Mouse (Mus musculus): ENCODE data around the gene Gm20388. TPM values are rescaled to one million over a fixed set of nuclear protein-coding genes. Genes with fewer than 3 reads are reported as not detected.

Gene Gm20388
- polyA plus RNA-seq, 1 experiment: 18.7 TPM

DNA sequence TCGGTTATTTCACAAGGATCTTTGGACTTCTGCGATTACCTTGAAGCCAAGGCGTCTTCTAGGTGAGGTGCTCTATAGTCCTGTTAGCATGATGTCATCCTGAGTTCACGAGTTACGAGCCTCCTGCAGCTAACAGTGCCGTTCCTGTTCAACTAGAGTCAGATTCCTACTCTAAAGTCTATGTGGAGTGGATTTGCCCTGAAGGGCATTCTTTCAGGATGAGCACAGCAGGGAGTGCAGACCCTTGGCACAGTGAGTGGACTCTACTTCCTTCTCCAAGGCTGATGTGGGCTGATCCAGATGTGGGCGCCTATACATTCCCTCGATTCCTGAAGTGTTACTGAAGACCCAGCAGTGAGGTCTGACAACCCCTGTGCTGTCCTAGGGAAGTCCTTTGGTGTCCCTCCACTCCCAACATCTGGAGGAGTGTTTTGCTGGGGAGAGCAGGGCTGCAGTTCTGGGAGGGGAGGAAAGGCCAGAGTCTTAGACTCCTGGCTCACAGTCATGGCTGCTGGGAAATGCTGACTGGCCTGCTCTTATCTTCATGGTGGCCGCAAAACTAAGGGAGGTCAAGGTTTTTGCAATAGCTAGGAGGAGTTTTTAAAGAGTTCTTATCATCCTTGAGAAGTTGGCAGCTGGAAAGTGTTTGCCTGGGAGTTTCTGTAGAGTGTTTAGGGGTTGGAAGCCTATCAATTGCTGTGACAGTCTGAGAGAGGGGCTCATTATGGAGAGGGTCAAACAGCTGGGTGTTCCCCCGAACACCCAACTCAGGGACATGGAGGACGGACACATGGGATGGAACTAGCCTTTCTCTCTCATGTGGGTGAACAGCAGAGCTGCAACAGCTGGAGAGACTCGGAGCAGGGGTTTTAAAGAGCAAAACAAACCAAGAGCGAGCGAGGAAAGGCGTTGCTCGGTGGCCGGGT is 3737.9 kb downstream of the Gm20388 start:
- TF ChIP-seq CTCF (IDR thresholded peaks at IDR 0.05; ENCODE audit: borderline replicate concordance, insufficient read depth, low read depth, low read length) (no peak), POLR2A (IDR thresholded peaks at IDR 0.05; ENCODE audit: borderline replicate concordance, insufficient read depth, low read length) (no peak)
- H3K27ac ChIP-seq (ENCODE audit: insufficient read depth, low read length): no peak overlapping the region
- H3K4me3 ChIP-seq (replicated peaks; ENCODE audit: insufficient read depth, low read depth, low read length): no peak overlapping the region
- H3K4me1 ChIP-seq (ENCODE audit: control insufficient read depth, insufficient read depth, low read length): peaks cover 4% of the 10 kb centered on the region; the same call in 1 of the 2 replicates
- H3K27me3 ChIP-seq (ENCODE audit: control insufficient read depth, insufficient read depth, low read length): no peaks in the 10 kb centered on the region
- 84% methylated on average over 17 of the region's 17 CpGs for WGBS
- DNase-seq: no peak

GRCm38 (mm10) chr8:123649483-123649882 is 3738.8 kb downstream of the Gm20388 start:
- Histone ChIP-seq H3K4me1 (ENCODE audit: control insufficient read depth, insufficient read depth, low read length) (peaks cover 4% of the 10 kb centered on the region; the same call in 1 of the 2 replicates), H3K27me3 (ENCODE audit: control insufficient read depth, insufficient read depth, low read length) (no peaks in the 10 kb centered on the region), H3K4me3 (replicated peaks; ENCODE audit: insufficient read depth, low read depth, low read length) (no peak overlapping the region), H3K27ac (ENCODE audit: insufficient read depth, low read length) (no peak overlapping the region)
- no peak for TF ChIP-seq POLR2A (IDR thresholded peaks at IDR 0.05; ENCODE audit: borderline replicate concordance, insufficient read depth, low read length)
- TF ChIP-seq CTCF (IDR thresholded peaks at IDR 0.05; ENCODE audit: borderline replicate concordance, insufficient read depth, low read depth, low read length): no peak
- DNase-seq: no peak
- WGBS: 95% methylated on average over 12 of the region's 12 CpGs

DNA sequence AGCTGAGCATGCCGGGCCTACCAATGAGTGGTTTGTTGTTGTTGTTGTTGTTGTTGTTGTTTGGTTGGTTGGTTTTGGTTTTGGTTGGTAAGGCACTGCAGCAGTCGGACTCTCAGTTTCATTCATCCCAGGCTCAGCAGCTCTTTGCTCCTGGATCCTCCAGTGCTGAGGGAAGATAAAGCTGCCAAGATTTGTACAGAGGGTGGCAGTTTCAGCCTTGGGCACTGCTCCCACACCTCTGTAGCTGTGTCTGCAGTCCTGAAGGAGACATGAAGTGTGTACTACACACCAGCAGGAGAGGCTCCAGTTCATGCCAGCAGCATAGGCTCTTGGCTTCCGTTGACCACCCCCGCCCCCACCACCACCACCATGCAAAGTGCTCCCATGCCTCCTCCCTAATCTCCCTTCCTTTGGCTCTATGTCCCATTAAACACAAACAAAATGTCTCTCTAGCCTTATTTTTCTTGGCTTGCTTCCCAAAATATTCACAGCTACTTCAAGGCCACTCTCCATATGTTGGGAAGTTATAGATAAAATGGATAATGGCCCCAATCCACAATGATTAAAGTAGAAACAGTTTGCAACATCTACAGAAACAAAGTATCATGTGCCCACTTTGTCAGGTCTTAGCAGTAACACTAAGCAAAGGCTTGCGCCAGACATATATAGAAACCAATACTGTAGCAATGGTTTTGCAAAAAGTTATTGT is 3740.9 kb downstream of the Gm20388 start:
- 74% methylated on average over 5 of the region's 5 CpGs for whole genome bisulfite sequencing
- H3K27me3 ChIP-seq (ENCODE audit: control insufficient read depth, insufficient read depth, low read length): no peaks in the 10 kb centered on the region
- DNase-seq: no peak
- no peaks in the 10 kb centered on the region for H3K4me1 ChIP-seq (ENCODE audit: control insufficient read depth, insufficient read depth, low read length)
- H3K4me3 ChIP-seq (replicated peaks; ENCODE audit: insufficient read depth, low read depth, low read length): no peak overlapping the region
- H3K27ac ChIP-seq (ENCODE audit: insufficient read depth, low read length): no peak overlapping the region
- TF ChIP-seq CTCF (IDR thresholded peaks at IDR 0.05; ENCODE audit: borderline replicate concordance, insufficient read depth, low read depth, low read length) (no peak), POLR2A (IDR thresholded peaks at IDR 0.05; ENCODE audit: borderline replicate concordance, insufficient read depth, low read length) (no peak)

DNA sequence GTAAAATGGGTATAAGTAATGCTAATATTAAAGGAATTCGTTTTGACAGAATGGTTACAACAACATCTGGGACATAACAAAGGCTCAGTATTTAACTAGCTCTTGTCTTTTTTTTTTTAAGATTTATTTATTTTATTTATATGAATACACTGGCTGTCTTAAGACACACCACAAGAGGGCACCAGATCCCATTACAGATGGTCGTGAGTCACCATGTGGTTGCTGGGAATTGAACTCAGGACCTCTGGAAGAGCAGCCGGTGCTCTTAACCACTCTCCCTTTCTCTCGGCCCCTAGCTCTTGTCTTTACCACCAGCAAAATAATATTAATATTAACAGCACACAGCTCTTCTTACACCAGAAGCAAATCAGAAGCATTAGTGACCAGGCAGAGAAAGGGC is 3742.0 kb downstream of the Gm20388 start:
- Histone ChIP-seq H3K4me3 (replicated peaks; ENCODE audit: insufficient read depth, low read depth, low read length) (no peak overlapping the region), H3K27ac (ENCODE audit: insufficient read depth, low read length) (no peak overlapping the region), H3K27me3 (ENCODE audit: control insufficient read depth, insufficient read depth, low read length) (no peaks in the 10 kb centered on the region), H3K4me1 (ENCODE audit: control insufficient read depth, insufficient read depth, low read length) (no peaks in the 10 kb centered on the region)
- no peak for TF ChIP-seq POLR2A (IDR thresholded peaks at IDR 0.05; ENCODE audit: borderline replicate concordance, insufficient read depth, low read length)
- TF ChIP-seq CTCF (IDR thresholded peaks at IDR 0.05; ENCODE audit: borderline replicate concordance, insufficient read depth, low read depth, low read length): no peak
- 71% methylated on average over 4 of the region's 4 CpGs for WGBS
- peak in 1 of 2 experiments; percentile 26 for DNase-seq

- H3K4me3 ChIP-seq (replicated peaks; ENCODE audit: insufficient read depth, low read depth, low read length): peak within 1 kb of the TSS; percentile 73
- H3K4me1 ChIP-seq (ENCODE audit: control insufficient read depth, insufficient read depth, low read length): no peaks in the 10 kb centered on the region
- H3K27me3 ChIP-seq (ENCODE audit: control insufficient read depth, insufficient read depth, low read length): no peaks in the 10 kb centered on the region
- peak; percentile 65 for TF ChIP-seq POLR2A (IDR thresholded peaks at IDR 0.05; ENCODE audit: borderline replicate concordance, insufficient read depth, low read length)
- peak; percentile 49 for TF ChIP-seq CTCF (IDR thresholded peaks at IDR 0.05; ENCODE audit: borderline replicate concordance, insufficient read depth, low read depth, low read length)
- under 1% methylated on average over 58 of the region's 58 CpGs for WGBS
- peak; percentile 94 for DNase-seq
- peak within 1 kb of the TSS; percentile 67 for H3K27ac ChIP-seq (ENCODE audit: insufficient read depth, low read length)
These were observed 3742.8 kb downstream of the Gm20388 start, which contains the start of gene Rhou for GRCm38 (mm10) chr8:123653308-123653993. Gene Rhou, plus strand, starts transcription at chr8:123653929.

DNA sequence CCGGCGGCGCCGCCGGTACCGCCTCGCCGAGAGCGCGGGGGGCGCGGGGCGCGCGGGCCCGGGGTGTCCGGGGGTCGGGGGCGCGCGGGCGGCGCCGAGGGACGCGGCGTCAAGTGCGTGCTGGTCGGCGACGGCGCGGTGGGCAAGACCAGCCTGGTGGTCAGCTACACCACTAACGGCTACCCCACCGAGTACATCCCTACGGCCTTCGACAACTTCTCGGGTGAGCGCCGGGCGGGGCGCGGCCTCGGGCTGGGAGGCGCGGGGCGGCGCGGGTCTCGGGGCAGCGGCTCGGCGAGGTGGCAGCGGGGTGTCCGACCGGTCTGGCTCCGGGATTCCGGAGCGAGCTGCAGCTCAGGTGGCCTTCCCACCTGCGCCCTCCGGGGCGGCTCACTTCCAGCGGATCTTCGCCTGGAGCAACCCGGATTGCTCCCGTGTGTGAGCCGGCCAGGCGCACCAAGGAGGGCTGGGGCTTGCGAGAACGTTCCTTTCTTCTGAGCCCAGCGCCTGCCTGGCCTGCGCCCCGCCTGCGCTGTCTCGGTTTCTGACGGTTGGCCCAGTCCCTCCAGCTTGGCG is 3743.4 kb downstream of the Gm20388 start:
- peak overlapping the region; percentile 9; the same call in 1 of the 2 replicates for H3K27ac ChIP-seq (ENCODE audit: insufficient read depth, low read length)
- H3K4me3 ChIP-seq (replicated peaks; ENCODE audit: insufficient read depth, low read depth, low read length): peak overlapping the region; percentile 73
- DNase-seq: peak; percentile 72 to 82
- TF ChIP-seq CTCF (IDR thresholded peaks at IDR 0.05; ENCODE audit: borderline replicate concordance, insufficient read depth, low read depth, low read length): no peak
- TF ChIP-seq POLR2A (IDR thresholded peaks at IDR 0.05; ENCODE audit: borderline replicate concordance, insufficient read depth, low read length): no peak
- no peaks in the 10 kb centered on the region for H3K4me1 ChIP-seq (ENCODE audit: control insufficient read depth, insufficient read depth, low read length)
- 1% methylated on average over 77 of the region's 77 CpGs for whole genome bisulfite sequencing
- H3K27me3 ChIP-seq (ENCODE audit: control insufficient read depth, insufficient read depth, low read length): no peaks in the 10 kb centered on the region

DNA sequence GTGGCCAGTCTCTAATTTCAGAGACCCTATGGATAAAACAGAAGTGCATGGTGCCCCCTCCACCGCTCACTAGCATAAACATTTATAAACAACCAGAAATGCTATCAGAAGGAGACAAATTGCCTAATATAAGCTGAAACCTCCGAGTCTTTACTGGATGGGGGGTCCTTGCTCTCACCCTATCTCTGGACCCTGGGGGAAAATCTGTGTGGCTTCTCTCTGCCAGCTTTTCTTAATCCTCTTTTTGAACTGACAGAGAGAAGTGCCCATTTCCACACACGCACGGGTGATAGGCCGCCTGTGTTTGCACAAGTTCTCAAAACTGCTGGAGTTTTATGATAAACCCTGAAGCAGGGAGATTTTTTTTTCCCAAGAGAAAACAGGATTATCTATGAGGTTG is 3744.1 kb downstream of the Gm20388 start:
- no peak for DNase-seq
- no peaks in the 10 kb centered on the region for H3K27me3 ChIP-seq (ENCODE audit: control insufficient read depth, insufficient read depth, low read length)
- H3K27ac ChIP-seq (ENCODE audit: insufficient read depth, low read length): peak overlapping the region; percentile 33; the same call in 1 of the 2 replicates
- peak overlapping the region; percentile 7 for H3K4me3 ChIP-seq (replicated peaks; ENCODE audit: insufficient read depth, low read depth, low read length)
- no peak for TF ChIP-seq CTCF (IDR thresholded peaks at IDR 0.05; ENCODE audit: borderline replicate concordance, insufficient read depth, low read depth, low read length)
- H3K4me1 ChIP-seq (ENCODE audit: control insufficient read depth, insufficient read depth, low read length): no peaks in the 10 kb centered on the region
- 67% methylated on average over 5 of the region's 5 CpGs for WGBS
